Mouse (Mus musculus) bone marrow, adult 2 months (tissue): ENCODE data around the gene Hoxd10.

ENCODE experiments used
- CTCF ChIP-seq: fragments of 200-500 bp; IDR thresholded peaks from 2 replicates; pipeline ENCODE4 v1.5.1; 2011; ENCODE audit warnings: low read length, control low read depth; ENCODE audit not compliant: control insufficient read depth, insufficient read depth
- POLR2A ChIP-seq: fragments of 200-500 bp; IDR thresholded peaks from 2 replicates; pipeline ENCODE4 v1.6.1; 2011; ENCODE audit warnings: low read depth, mild to moderate bottlenecking, control low read depth, low read length, borderline replicate concordance; ENCODE audit not compliant: control insufficient read depth

DNA sequence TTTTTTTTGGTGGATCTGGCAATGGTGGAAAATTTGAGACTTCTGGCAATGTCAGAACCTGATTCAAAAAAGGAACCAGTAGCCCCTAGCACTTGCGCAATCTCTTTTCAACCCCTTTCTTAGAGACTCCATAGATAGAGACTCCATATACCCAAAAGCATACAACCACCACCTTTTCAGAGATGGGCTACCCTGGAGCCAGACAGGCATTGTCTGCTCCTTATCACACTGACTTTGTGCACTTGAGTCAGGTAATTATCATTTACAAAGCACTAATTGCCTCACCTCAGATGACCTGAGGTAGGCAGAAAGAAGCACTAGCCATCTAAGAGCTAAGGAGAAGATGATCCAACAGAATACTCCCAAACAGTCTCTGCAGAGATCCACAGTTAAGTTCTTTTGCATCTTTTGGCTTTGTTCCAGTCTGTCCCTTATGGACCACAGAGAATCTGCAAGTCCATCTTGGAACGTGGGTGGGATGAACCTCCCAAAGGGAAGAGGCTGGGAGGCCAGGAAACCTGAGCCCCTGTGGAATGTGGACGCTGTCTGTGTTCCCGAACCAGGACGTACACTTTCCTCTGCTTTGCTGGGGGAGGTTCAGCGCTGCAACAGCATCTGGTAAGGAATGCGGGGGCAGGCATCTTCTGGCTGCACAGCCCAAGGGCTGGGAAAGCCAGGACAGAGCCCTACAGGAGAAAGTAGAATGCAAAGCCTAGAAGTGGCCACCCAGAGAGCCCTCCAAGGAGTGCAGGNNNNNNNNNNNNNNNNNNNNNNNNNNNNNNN lies 44.5 kb upstream of the Hoxd10 start:
- TF ChIP-seq CTCF (no peak), POLR2A (no peak)
